Mouse (Mus musculus) liver, embryonic 14.5 days (tissue): ENCODE results near the gene Aoc1.

Experiments
- CTCF ChIP-seq: IDR thresholded peaks from 2 replicates; pipeline ENCODE4 v1.5.1; 2016; ENCODE audit warnings: antibody characterized with exemption, low read depth, control low read depth
- EP300 ChIP-seq: IDR thresholded peaks from 2 replicates; pipeline ENCODE4 v1.6.1; 2016; ENCODE audit warnings: antibody characterized with exemption, low read depth

DNA sequence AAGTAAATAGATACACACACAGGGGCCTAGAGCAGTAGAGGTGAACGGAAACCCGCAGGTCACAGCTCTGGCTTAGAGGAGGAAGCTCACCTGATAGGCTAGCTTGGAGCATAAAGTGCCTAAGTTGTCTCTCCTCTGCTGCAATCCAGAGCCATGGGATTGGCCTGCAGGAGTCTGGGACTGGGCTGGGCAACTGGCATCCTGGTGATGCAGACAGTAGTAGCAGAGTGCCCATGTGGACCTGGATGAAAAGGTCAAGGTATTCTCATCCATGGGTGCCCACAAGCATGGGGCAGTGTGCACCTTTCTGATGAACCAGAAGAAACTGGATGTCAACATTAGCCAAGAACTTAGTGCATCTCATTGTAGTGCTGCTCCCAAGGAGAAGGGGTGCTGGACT lies 40.9 kb downstream of the Aoc1 start:
- no peak for TF ChIP-seq CTCF
- no peak for TF ChIP-seq EP300
